ENCODE assay signal across 14 mouse cellular contexts in genomic region chr1:134530618-134531017, GRCm38 (mm10). TPM values are rescaled to one million over a fixed set of nuclear protein-coding genes. Genes with fewer than 3 reads are reported as not detected.
A peak's percentile ranks its signal among the peaks of the same experiment; 100 is the strongest.
DNase-seq lines count a peak whose midpoint lies in the region; ATAC-seq and TF ChIP-seq lines count a peak whose summit lies in the region.
"Had no signal": no experiment of that assay in that cellular context is flagged by ENCODE, and none has a peak within 500 bp of the region (broad histone marks: within the 10 kb centered on the region; RNA-seq: fewer than 3 reads in every experiment).

No protein-coding gene starts in this region.

- H3K9ac ChIP-seq in midbrain, postnatal 0 days (replicated peaks; ENCODE audit: low read length, poor library complexity, severe bottlenecking) = no peak overlapping the region
- no peak overlapping the region for H3K9ac ChIP-seq in midbrain, embryonic 15.5 days
- no peak overlapping the region for H3K9ac ChIP-seq in forebrain, postnatal 0 days
- H3K9ac ChIP-seq: neural tube, embryonic 12.5 days had no signal

- no peak overlapping the region for H3K4me3 ChIP-seq in midbrain, postnatal 0 days (ENCODE audit: low read depth, low read length)
- no peak overlapping the region for H3K4me3 ChIP-seq in midbrain, embryonic 15.5 days
- no peak overlapping the region for H3K4me3 ChIP-seq in forebrain, postnatal 0 days (ENCODE audit: low read depth, low read length)
- H3K4me3 ChIP-seq in olfactory bulb, adult 2 months (ENCODE audit: insufficient read depth, low read depth, low read length) = no peak overlapping the region
- H3K4me3 ChIP-seq: neural tube, embryonic 12.5 days had no signal

- H3K27ac ChIP-seq in midbrain, postnatal 0 days (ENCODE audit: low read depth, low read length) = peak overlapping the region; percentile 6; the same call in 1 of the 2 replicates
- no peak overlapping the region for H3K27ac ChIP-seq in midbrain, embryonic 15.5 days
- no peak overlapping the region for H3K27ac ChIP-seq in forebrain, postnatal 0 days (ENCODE audit: low read depth, low read length)
- peak overlapping the region; percentile 60; the same call in 1 of the 2 replicates for H3K27ac ChIP-seq in olfactory bulb, adult 2 months (ENCODE audit: insufficient read depth, low read depth, low read length)
- H3K27ac ChIP-seq: neural tube, embryonic 12.5 days had no signal

- no peak overlapping the region for H3K4me2 ChIP-seq in midbrain, postnatal 0 days (ENCODE audit: low read depth, low read length, poor library complexity, severe bottlenecking)
- H3K4me2 ChIP-seq in midbrain, embryonic 15.5 days = no peak overlapping the region
- no peak overlapping the region for H3K4me2 ChIP-seq in forebrain, postnatal 0 days (ENCODE audit: low read depth)
- H3K4me2 ChIP-seq: neural tube, embryonic 12.5 days had no signal

- peak; percentile 53 for DNase-seq in midbrain, postnatal 0 days (ENCODE audit: low spot score)
- DNase-seq in forebrain, postnatal 0 days = no peak
- peak; percentile 61 for DNase-seq in layer of hippocampus, adult 9-11 months
- no peak for DNase-seq in adrenal gland, postnatal 14 days
- DNase-seq in kidney, postnatal 25 days = no peak
- DNase-seq: cerebellum, adult 11-12 months; gastrocnemius, postnatal 10 days; kidney, adult 9 months had no signal

- TF ChIP-seq CTCF in midbrain, postnatal 0 days (IDR thresholded peaks at IDR 0.05) = no peak
- TF ChIP-seq CTCF in forebrain, postnatal 0 days (IDR thresholded peaks at IDR 0.05; ENCODE audit: low read depth) = no peak
- no peak for TF ChIP-seq CTCF in olfactory bulb, adult 2 months (IDR thresholded peaks at IDR 0.05; ENCODE audit: insufficient read depth, low read depth, low read length)

- no peaks in the 10 kb centered on the region for H3K27me3 ChIP-seq in midbrain, postnatal 0 days (ENCODE audit: insufficient read depth, low read length)
- no peaks in the 10 kb centered on the region for H3K27me3 ChIP-seq in midbrain, embryonic 15.5 days (replicated peaks)
- H3K27me3 ChIP-seq in forebrain, postnatal 0 days (ENCODE audit: insufficient read depth, low read length) = no peaks in the 10 kb centered on the region
- H3K27me3 ChIP-seq: neural tube, embryonic 12.5 days had no signal

- ATAC-seq in midbrain, postnatal 0 days (ENCODE audit: low FRiP score) = peak; percentile 69; the same call in 1 of the 2 replicates
- no peak for ATAC-seq in midbrain, embryonic 15.5 days (replicated peaks)
- ATAC-seq in forebrain, postnatal 0 days = peak; percentile 96

- H3K4me1 ChIP-seq in midbrain, postnatal 0 days (ENCODE audit: insufficient read depth, low read length) = no peaks in the 10 kb centered on the region
- no peaks in the 10 kb centered on the region for H3K4me1 ChIP-seq in midbrain, embryonic 15.5 days
- H3K4me1 ChIP-seq in forebrain, postnatal 0 days (ENCODE audit: insufficient read depth) = no peaks in the 10 kb centered on the region
- no peaks in the 10 kb centered on the region for H3K4me1 ChIP-seq in olfactory bulb, adult 2 months (ENCODE audit: control insufficient read depth, insufficient read depth, low read length)
- H3K4me1 ChIP-seq: neural tube, embryonic 12.5 days had no signal

- no peak for TF ChIP-seq POLR2A in olfactory bulb, adult 2 months (IDR thresholded peaks at IDR 0.05; ENCODE audit: insufficient read depth, low read depth, low read length)

- H3K9me3 ChIP-seq in midbrain, postnatal 0 days (ENCODE audit: low read length) = no peaks in the 10 kb centered on the region
- H3K9me3 ChIP-seq in midbrain, embryonic 15.5 days = no peaks in the 10 kb centered on the region
- H3K9me3 ChIP-seq in forebrain, postnatal 0 days (ENCODE audit: low read length) = no peaks in the 10 kb centered on the region
- H3K9me3 ChIP-seq: neural tube, embryonic 12.5 days had no signal

- H3K36me3 ChIP-seq in midbrain, postnatal 0 days (ENCODE audit: insufficient read depth, low read length) = no peaks in the 10 kb centered on the region
- no peaks in the 10 kb centered on the region for H3K36me3 ChIP-seq in midbrain, embryonic 15.5 days (replicated peaks)
- H3K36me3 ChIP-seq in forebrain, postnatal 0 days (ENCODE audit: insufficient read depth) = no peaks in the 10 kb centered on the region
- H3K36me3 ChIP-seq: neural tube, embryonic 12.5 days had no signal

- 73% methylated on average over 6 of the region's 6 CpGs for WGBS in midbrain, postnatal 0 days
- WGBS in midbrain, embryonic 15.5 days = 65% methylated on average over 6 of the region's 6 CpGs
- WGBS in forebrain, postnatal 0 days = 22% methylated on average over 6 of the region's 6 CpGs
- WGBS in olfactory bulb, adult 2 months = 62% methylated on average over 6 of the region's 6 CpGs

RNA-seq across cellular contexts. Expression of gene Mgat4e, which starts 18.9 kb away (rescaled TPM):
- total RNA-seq in midbrain, postnatal 0 days (2014; rRNA removed) = not detected in 2 replicates
- not detected in 2 replicates for polyA plus RNA-seq in midbrain, postnatal 0 days (2015; fragmentation: Nextera tagmentation; extraction: Ambion mirVana)
- not detected in 2 replicates for polyA plus RNA-seq in midbrain, embryonic 15.5 days (2015; fragmentation: Nextera tagmentation; extraction: Ambion mirVana)
- 0.23 TPM in 1 of 2 replicates, not detected in the other for total RNA-seq in forebrain, postnatal 0 days (2014; rRNA removed)
- not detected in 2 replicates for polyA plus RNA-seq in forebrain, postnatal 0 days (2015; fragmentation: Nextera tagmentation; extraction: Ambion mirVana)
- not detected in 2 replicates for polyA plus RNA-seq in olfactory bulb, adult 2 months (2012; ENCODE audit: insufficient read depth, insufficient read length, low replicate concordance, missing spikeins)
- not detected in 2 replicates for total RNA-seq in adrenal gland, postnatal 14 days (2021)
- total RNA-seq: gastrocnemius, postnatal 10 days had no signal
- polyA plus RNA-seq: embryonic facial prominence, embryonic 14.5 days; heart, postnatal 0 days; neural tube, embryonic 12.5 days; thymus, postnatal 0 days had no signal

RNA-seq across cellular contexts. Expression of gene Kdm5b, which starts 29.4 kb away (rescaled TPM):
- total RNA-seq in midbrain, postnatal 0 days (2014; rRNA removed) = 65.9 and 69.9 TPM in 2 replicates
- polyA plus RNA-seq in midbrain, postnatal 0 days (2015; fragmentation: Nextera tagmentation; extraction: Ambion mirVana) = 37.3 and 43.7 TPM in 2 replicates
- polyA plus RNA-seq in midbrain, embryonic 15.5 days (2015; fragmentation: Nextera tagmentation; extraction: Ambion mirVana) = 83.9 and 87.1 TPM in 2 replicates
- 75.2 and 84.6 TPM in 2 replicates for total RNA-seq in forebrain, postnatal 0 days (2014; rRNA removed)
- 38.3 and 53.6 TPM in 2 replicates for polyA plus RNA-seq in forebrain, postnatal 0 days (2015; fragmentation: Nextera tagmentation; extraction: Ambion mirVana)
- polyA plus RNA-seq in olfactory bulb, adult 2 months (2012; ENCODE audit: insufficient read depth, insufficient read length, low replicate concordance, missing spikeins) = 557 TPM in 1 of 2 replicates, not detected in the other
- total RNA-seq in adrenal gland, postnatal 14 days (2021) = 42.0 and 44.0 TPM in 2 replicates

RNA-seq across cellular contexts. Expression of gene Rabif, which starts 36.2 kb away (rescaled TPM):
- total RNA-seq in midbrain, postnatal 0 days (2014; rRNA removed) = 37.6 and 45.1 TPM in 2 replicates
- 79.0 and 79.5 TPM in 2 replicates for polyA plus RNA-seq in midbrain, postnatal 0 days (2015; fragmentation: Nextera tagmentation; extraction: Ambion mirVana)
- 69.5 and 70.7 TPM in 2 replicates for polyA plus RNA-seq in midbrain, embryonic 15.5 days (2015; fragmentation: Nextera tagmentation; extraction: Ambion mirVana)
- total RNA-seq in forebrain, postnatal 0 days (2014; rRNA removed) = 35.0 and 39.6 TPM in 2 replicates
- 68.9 and 74.6 TPM in 2 replicates for polyA plus RNA-seq in forebrain, postnatal 0 days (2015; fragmentation: Nextera tagmentation; extraction: Ambion mirVana)
- not detected in 2 replicates for polyA plus RNA-seq in olfactory bulb, adult 2 months (2012; ENCODE audit: insufficient read depth, insufficient read length, low replicate concordance, missing spikeins)
- total RNA-seq in adrenal gland, postnatal 14 days (2021) = 26.4 and 29.9 TPM in 2 replicates

Comparison
In these comparisons a context has a peak if more than half of its experiments do, and no peak if none do; other contexts are left out.
1. H3K27ac ChIP-seq: peak in midbrain, postnatal 0 days (single experiment) and olfactory bulb, adult 2 months (single experiment); none in midbrain, embryonic 15.5 days (single experiment) and forebrain, postnatal 0 days (single experiment).
2. DNase-seq: peak in midbrain, postnatal 0 days (single experiment) and layer of hippocampus, adult 9-11 months (single experiment); none in forebrain, postnatal 0 days (single experiment), adrenal gland, postnatal 14 days (single experiment) and kidney, postnatal 25 days (0 of 2).
3. RNA of gene Rabif, which starts 36.2 kb away (polyA plus RNA-seq): 79.0 to 79.5 TPM in midbrain, postnatal 0 days, 68.9 to 74.6 TPM in forebrain, postnatal 0 days and 69.5 to 70.7 TPM in midbrain, embryonic 15.5 days; not detected in olfactory bulb, adult 2 months; every median in the first group is over 10 times any median in the second.